Mouse (Mus musculus): ENCODE measurements around the gene Ndufs5.

DNA sequence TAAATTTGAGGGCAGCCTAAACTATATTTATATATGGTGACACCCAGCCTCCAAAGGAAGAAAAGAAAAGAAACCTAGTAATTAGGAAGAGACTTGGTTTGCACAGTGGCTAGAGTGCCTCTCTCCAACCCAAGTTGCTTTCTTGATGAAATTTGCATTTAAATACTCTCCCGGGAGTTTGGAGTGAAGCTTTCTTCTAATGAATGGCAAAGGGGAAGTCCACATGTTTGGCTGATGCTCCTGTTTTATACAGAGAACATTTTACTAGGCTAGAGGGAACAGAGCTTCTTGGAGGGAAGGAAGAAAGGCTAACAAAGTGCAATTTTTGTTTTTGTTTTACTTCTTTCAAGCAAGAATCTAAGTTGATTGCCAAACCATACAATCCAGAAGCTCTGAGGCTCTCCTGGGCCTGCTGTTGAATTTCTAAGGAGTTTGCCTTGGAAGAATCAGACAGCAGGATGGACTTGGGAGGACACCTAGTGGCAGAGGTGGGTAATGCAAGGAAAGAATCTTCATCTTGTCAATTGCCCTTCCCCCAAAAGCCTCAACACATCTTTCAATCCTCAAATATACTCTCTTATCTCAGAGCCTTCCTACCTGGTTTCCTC, 50.6 kb downstream of the Ndufs5 start:
- TF ChIP-seq CTCF (conservative IDR thresholded peaks at IDR 0.05; ENCODE audit: insufficient read depth, insufficient read length, low read depth, low read length) (peak; percentile 95), POLR2A (IDR thresholded peaks at IDR 0.05; ENCODE audit: low read depth, low read length) (no peak)

Data from kidney, adult 2 months (tissue).